Mouse (Mus musculus) heart, adult 2 months (tissue): Measurements from ENCODE around the gene Kdm7a. TPM values are rescaled to one million over a fixed set of nuclear protein-coding genes. Genes with fewer than 3 reads are reported as not detected.

Source experiments
- DNase-seq, 2 experiments: peaks; one replicate each; pipeline ENCODE4 v3.0.0; 2021
- H3K27ac ChIP-seq: fragments of 200-600 bp; 2 replicates; pipeline ENCODE4 v1.8.1; 2022
- H3K27me3 ChIP-seq: fragments of 200-500 bp; 2 replicates; pipeline ENCODE4 v1.6.1; 2012; ENCODE audit warnings: mild to moderate bottlenecking, low read length, inconsistent platforms, mixed read lengths; ENCODE audit not compliant: control insufficient read depth, insufficient read depth
- H3K36me3 ChIP-seq: fragments of 200-500 bp; 2 replicates; pipeline ENCODE4 v1.6.1; 2012; ENCODE audit warnings: low read length, inconsistent platforms; ENCODE audit not compliant: control insufficient read depth, insufficient read depth
- H3K4me1 ChIP-seq: fragments of 200-500 bp; 2 replicates; pipeline ENCODE4 v1.6.1; 2011; ENCODE audit warnings: low read length; ENCODE audit not compliant: control insufficient read depth, insufficient read depth
- H3K4me3 ChIP-seq: fragments of 200-600 bp; 2 replicates; pipeline ENCODE4 v1.8.1; 2022
- H3K79me2 ChIP-seq: fragments of 200-500 bp; replicated peaks from 2 replicates; pipeline ENCODE4 v1.6.1; 2012; ENCODE audit warnings: mild to moderate bottlenecking, inconsistent platforms, low read length, moderate library complexity, mixed read lengths; ENCODE audit not compliant: control insufficient read depth, insufficient read depth
- H3K9ac ChIP-seq: fragments of 200-500 bp; 2 replicates; pipeline ENCODE4 v1.6.1; 2012; ENCODE audit warnings: low read depth, mild to moderate bottlenecking, control low read depth, inconsistent platforms, low read length, mixed read lengths
- CTCF ChIP-seq: fragments of 200-600 bp; IDR thresholded peaks from 2 replicates; pipeline ENCODE4 v1.8.1; 2022; ENCODE audit warnings: antibody characterized with exemption, mild to moderate bottlenecking, moderate library complexity
- EP300 ChIP-seq: fragments of 200-500 bp; IDR thresholded peaks from 2 replicates; pipeline ENCODE4 v1.6.1; 2011; ENCODE audit warnings: low read depth, low read length, control low read depth; ENCODE audit not compliant: insufficient read depth
- POLR2A ChIP-seq: fragments of 200-500 bp; IDR thresholded peaks from 2 replicates; pipeline ENCODE4 v1.6.1; 2011; ENCODE audit warnings: mild to moderate bottlenecking, low read depth, low read length, control low read depth; ENCODE audit not compliant: insufficient read depth
- WGBS: fragments of 180-500 bp; shearing (Covaris S2); methylation state at CpG from one replicate; pipeline ENCODE4 v1.1.7; 2018; 5-methylcytosine and 5-hydroxymethylcytosine counted together
- intact Hi-C: fragments of 180-260 bp; cut with DNase I; formaldehyde crosslinking; loops from one replicate; pipeline ENCODE4 v1.15.1; 2025
- polyA plus RNA-seq: library from polyadenylated mRNA; depleted of rRNA; stranded (reverse); fragments of >200 nt; gene quantifications from 2 replicates; pipeline ENCODE4 v1.2.3, GENCODE M21; 2012
- total RNA-seq, 2 experiments: library from RNA; stranded (reverse); gene quantifications; 2 replicates each; pipeline ENCODE4 v1.2.3; 2021

Kdm7a gene
- total and polyA plus RNA-seq, 3 experiments, result 2.5 to 20.5 (median 18.5) TPM

DNA sequence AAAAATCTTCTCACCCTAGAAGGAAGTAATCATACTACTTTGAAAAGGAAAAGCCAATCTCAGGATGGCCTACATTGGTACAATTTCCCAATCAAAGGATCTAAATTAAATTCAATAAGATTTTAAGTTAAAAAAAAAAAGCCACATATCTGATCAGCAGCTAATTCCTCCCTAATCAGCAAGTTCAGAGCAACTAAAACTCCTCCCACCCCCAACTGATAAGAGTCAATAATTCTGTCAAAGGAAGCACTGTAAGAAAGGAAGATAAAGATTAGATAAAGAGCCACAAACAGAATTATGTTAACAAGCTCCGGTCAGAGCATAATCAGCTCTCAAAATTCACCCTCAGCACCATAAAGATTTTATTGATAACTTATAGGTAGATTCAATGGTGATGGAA is 37.5 kb downstream of the Kdm7a start:
- Histone ChIP-seq H3K27ac (no peak overlapping the region), H3K4me1 (no peaks in the 10 kb centered on the region), H3K36me3 (peaks cover 3% of the 10 kb centered on the region), H3K79me2 (no peaks in the 10 kb centered on the region), H3K27me3 (no peaks in the 10 kb centered on the region), H3K9ac (no peak overlapping the region), H3K4me3 (no peak overlapping the region)
- no peak for DNase-seq
- intact Hi-C loops, result no loop called here
- 81% methylated on average over 1 of the region's 1 CpGs for WGBS
- TF ChIP-seq CTCF (no peak), EP300 (no peak), POLR2A (no peak)

DNA sequence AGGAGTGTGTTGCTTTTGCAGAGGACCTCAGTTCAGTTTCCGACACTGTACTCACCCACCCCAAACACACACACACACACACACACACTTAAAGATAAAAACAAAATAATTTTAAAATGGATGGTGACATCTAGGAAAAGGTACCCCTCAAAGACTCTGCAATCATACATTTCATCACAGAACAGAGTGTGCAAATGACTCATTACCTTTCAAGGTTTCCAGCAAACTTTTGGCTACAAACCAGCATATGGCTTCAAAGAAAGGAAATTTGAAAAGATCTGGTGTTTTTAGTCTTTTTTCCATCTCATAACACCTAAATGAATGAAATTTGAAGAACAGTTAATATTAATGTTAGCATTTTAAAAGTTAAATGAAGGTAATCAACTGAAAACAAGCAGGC is 41.7 kb downstream of the Kdm7a start:
- no peak overlapping the region for H3K4me3 ChIP-seq
- H3K27me3 ChIP-seq, result no peaks in the 10 kb centered on the region
- H3K4me1 ChIP-seq, result no peaks in the 10 kb centered on the region
- no peak overlapping the region for H3K9ac ChIP-seq
- intact Hi-C loops, result no loop called here
- 100% methylated on average over 1 of the region's 1 CpGs for WGBS
- no peak for TF ChIP-seq EP300
- no peak for TF ChIP-seq POLR2A
- no peak for TF ChIP-seq CTCF
- DNase-seq, result no peak
- H3K79me2 ChIP-seq, result no peaks in the 10 kb centered on the region
- no peaks in the 10 kb centered on the region; the same call in 1 of the 2 replicates for H3K36me3 ChIP-seq
- no peak overlapping the region for H3K27ac ChIP-seq

- no peak overlapping the region for H3K4me3 ChIP-seq
- H3K4me1 ChIP-seq, result no peaks in the 10 kb centered on the region
- intact Hi-C loops, result no loop called here
- WGBS, result 93% methylated on average over 6 of the region's 6 CpGs
- H3K27ac ChIP-seq, result no peak overlapping the region
- H3K9ac ChIP-seq, result no peak overlapping the region
- H3K36me3 ChIP-seq, result no peaks in the 10 kb centered on the region; the same call in 1 of the 2 replicates
- TF ChIP-seq POLR2A, result no peak
- no peak for TF ChIP-seq EP300
- no peak for TF ChIP-seq CTCF
- H3K79me2 ChIP-seq, result no peaks in the 10 kb centered on the region
- H3K27me3 ChIP-seq, result no peaks in the 10 kb centered on the region
- no peak for DNase-seq
Measured at GRCm38 (mm10) chr6:39161975-39162374, 44.6 kb downstream of the Kdm7a start.

- 71% methylated on average over 6 of the region's 6 CpGs for WGBS
- DNase-seq, result no peak
- Histone ChIP-seq H3K4me1 (no peaks in the 10 kb centered on the region), H3K36me3 (no peaks in the 10 kb centered on the region; the same call in 1 of the 2 replicates), H3K4me3 (no peak overlapping the region), H3K9ac (no peak overlapping the region), H3K27ac (no peak overlapping the region), H3K27me3 (no peaks in the 10 kb centered on the region), H3K79me2 (no peaks in the 10 kb centered on the region; the same call in 1 of the 2 replicates)
- intact Hi-C loops, result loop anchor here (2.0 kb wide), 1 partner anchor 199 kb away; no protein-coding TSS in a partner anchor
- no peak for TF ChIP-seq POLR2A
- TF ChIP-seq CTCF, result peak; percentile 62
- TF ChIP-seq EP300, result no peak
Measured at GRCm38 (mm10) chr6:39146041-39146440, 60.5 kb downstream of the Kdm7a start.

- TF ChIP-seq EP300 (no peak), POLR2A (no peak), CTCF (no peak)
- no peaks in the 10 kb centered on the region for H3K79me2 ChIP-seq
- no peak overlapping the region for H3K9ac ChIP-seq
- no peak overlapping the region for H3K27ac ChIP-seq
- H3K36me3 ChIP-seq, result no peaks in the 10 kb centered on the region; the same call in 1 of the 2 replicates
- 75% methylated on average over 5 of the region's 5 CpGs for WGBS
- intact Hi-C loops, result no loop called here
- H3K4me3 ChIP-seq, result no peak overlapping the region
- no peak for DNase-seq
- H3K27me3 ChIP-seq, result no peaks in the 10 kb centered on the region
- no peaks in the 10 kb centered on the region for H3K4me1 ChIP-seq
Measured at GRCm38 (mm10) chr6:39132556-39132955, 74.0 kb downstream of the Kdm7a start.

DNA sequence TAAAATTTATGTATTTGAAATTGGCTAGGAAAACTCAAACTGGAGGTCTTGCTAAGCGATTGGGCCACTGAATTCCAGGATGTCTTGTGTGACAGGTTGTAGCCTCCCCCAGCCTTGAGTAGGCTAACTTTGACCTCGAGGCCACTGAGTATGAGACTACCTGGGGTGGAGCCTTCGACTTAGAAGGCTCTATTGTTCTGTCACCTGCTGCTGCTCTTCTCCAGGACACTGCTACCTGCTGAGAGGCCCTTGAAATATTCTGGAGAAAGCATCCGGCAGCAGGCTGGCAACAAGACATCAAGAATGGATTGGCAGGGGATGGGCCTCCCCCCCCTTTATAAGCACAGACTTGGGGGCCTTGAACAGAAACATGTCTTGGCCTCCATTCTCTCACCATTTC is 75.1 kb downstream of the Kdm7a start:
- no peak for DNase-seq
- Histone ChIP-seq H3K4me1 (no peaks in the 10 kb centered on the region), H3K4me3 (no peak overlapping the region), H3K79me2 (no peaks in the 10 kb centered on the region), H3K9ac (no peak overlapping the region), H3K27ac (no peak overlapping the region), H3K36me3 (no peaks in the 10 kb centered on the region; the same call in 1 of the 2 replicates), H3K27me3 (no peaks in the 10 kb centered on the region)
- no peak for TF ChIP-seq POLR2A
- no peak for TF ChIP-seq CTCF
- TF ChIP-seq EP300, result no peak
- intact Hi-C loops, result no loop called here
- 57% methylated on average over 4 of the region's 4 CpGs for WGBS

DNA sequence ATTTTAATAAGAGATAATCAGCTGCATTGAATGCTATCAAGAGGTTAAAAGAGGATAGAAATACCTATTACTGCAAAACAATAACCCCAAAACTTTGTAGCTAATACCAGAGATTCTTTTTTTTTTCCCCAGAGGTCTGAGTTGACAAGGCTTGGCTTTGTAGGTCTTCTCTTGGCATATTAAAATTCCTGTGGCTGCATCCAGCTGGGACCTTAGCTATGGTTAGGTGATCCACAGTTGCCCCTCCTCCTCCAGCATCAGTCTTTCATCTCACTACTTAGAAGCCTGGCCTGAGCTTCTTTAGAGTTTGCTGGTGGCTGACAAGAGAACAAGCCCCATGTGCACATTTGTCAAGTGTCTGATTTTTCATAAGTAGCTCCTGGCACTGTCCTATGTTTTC is 81.9 kb downstream of the Kdm7a start:
- H3K36me3 ChIP-seq, result peaks cover 2% of the 10 kb centered on the region; the same call in 1 of the 2 replicates
- H3K4me1 ChIP-seq, result no peaks in the 10 kb centered on the region
- TF ChIP-seq POLR2A, result no peak
- no peak for TF ChIP-seq EP300
- no peak for TF ChIP-seq CTCF
- H3K27ac ChIP-seq, result no peak overlapping the region
- H3K4me3 ChIP-seq, result no peak overlapping the region
- H3K79me2 ChIP-seq, result no peaks in the 10 kb centered on the region
- intact Hi-C loops, result no loop called here
- H3K9ac ChIP-seq, result no peak overlapping the region
- DNase-seq, result no peak
- no peaks in the 10 kb centered on the region for H3K27me3 ChIP-seq
